Mouse (Mus musculus) erythroblast, adult 5-6 weeks (primary cell): ENCODE data around the gene Cdadc1. TPM values are rescaled to one million over a fixed set of nuclear protein-coding genes. Genes with fewer than 3 reads are reported as not detected.

Experiments
- ATAC-seq: replicated peaks from 2 replicates; pipeline ENCODE4 v1.8.0; 2016; ENCODE audit warnings: moderate number of reproducible peaks, mild to moderate bottlenecking, moderate TSS enrichment, inconsistent platforms; ENCODE audit not compliant: poor library complexity, low FRiP score, severe bottlenecking
- total RNA-seq, 2 experiments: library from RNA; stranded (forward) in 1 of 2; stranded (reverse) in 1 of 2; fragments of 150-400 nt in 1 of 2; fragments of 200-764, 138-1000 nt in 1 of 2; gene quantifications; 2 replicates each; pipeline versions ENCODE4 v1.2.3 to v1.2.4; 2015 to 2017; ENCODE audit warnings: low replicate concordance in 2 of 2

The Cdadc1 gene
- 15.0 and 25.3 TPM in 2 replicates for total RNA-seq (2015; ENCODE audit: low replicate concordance)
- 11.1 and 23.3 TPM in 2 replicates for total RNA-seq (2017; ENCODE audit: low replicate concordance)

- peak; percentile 95 for ATAC-seq
These were observed at the start of gene Cdadc1 for GRCm38 (mm10) chr14:59597398-59598259. TSS of gene Cdadc1 (minus strand) at chr14:59597959.

- ATAC-seq = no peak
These were observed 49.3 kb upstream of the Cdadc1 start for GRCm38 (mm10) chr14:59646826-59647697.

- ATAC-seq = no peak
These were observed 47.1 kb upstream of the Cdadc1 start for GRCm38 (mm10) chr14:59644896-59645295.

GRCm38 (mm10) chr14:59644166-59644565 is 46.4 kb upstream of the Cdadc1 start:
- ATAC-seq = no peak

- ATAC-seq = no peak
These were observed 45.8 kb upstream of the Cdadc1 start for GRCm38 (mm10) chr14:59643582-59643981.

- ATAC-seq = no peak
These were observed 44.1 kb upstream of the Cdadc1 start for GRCm38 (mm10) chr14:59641856-59642255.

GRCm38 (mm10) chr14:59638906-59639703 is 41.3 kb upstream of the Cdadc1 start:
- ATAC-seq = no peak

GRCm38 (mm10) chr14:59633988-59634387 is 36.2 kb upstream of the Cdadc1 start:
- no peak for ATAC-seq

GRCm38 (mm10) chr14:59633295-59633898 is 35.6 kb upstream of the Cdadc1 start:
- no peak for ATAC-seq

GRCm38 (mm10) chr14:59632067-59632466 is 34.3 kb upstream of the Cdadc1 start:
- no peak for ATAC-seq

- ATAC-seq = no peak
These were observed 32.3 kb upstream of the Cdadc1 start for GRCm38 (mm10) chr14:59630096-59630495.

GRCm38 (mm10) chr14:59629308-59629707 is 31.5 kb upstream of the Cdadc1 start:
- ATAC-seq = no peak

GRCm38 (mm10) chr14:59627823-59628222 is 30.1 kb upstream of the Cdadc1 start:
- ATAC-seq = no peak

GRCm38 (mm10) chr14:59627142-59627680 is 29.5 kb upstream of the Cdadc1 start:
- ATAC-seq = no peak

- ATAC-seq = no peak
These were observed 29.0 kb upstream of the Cdadc1 start for GRCm38 (mm10) chr14:59626711-59627110.

- no peak for ATAC-seq
These were observed 28.1 kb upstream of the Cdadc1 start for GRCm38 (mm10) chr14:59625806-59626364.

- no peak for ATAC-seq
These were observed 27.5 kb upstream of the Cdadc1 start, which contains the start of gene Shisa2 for GRCm38 (mm10) chr14:59625158-59625805. TSS of gene Shisa2 (plus strand) at chr14:59625308.

GRCm38 (mm10) chr14:59624326-59624885 is 26.6 kb upstream of the Cdadc1 start:
- ATAC-seq = no peak
